Mouse (Mus musculus) retina, postnatal 1 day (tissue): ENCODE measurements around the gene Phldb1.
A peak's percentile ranks its signal among the peaks of the same experiment; 100 is the strongest.

Experiments used
- DNase-seq: peaks from one replicate; pipeline ENCODE4 v3.0.0-alpha.2; 2012

Phldb1 gene

DNA sequence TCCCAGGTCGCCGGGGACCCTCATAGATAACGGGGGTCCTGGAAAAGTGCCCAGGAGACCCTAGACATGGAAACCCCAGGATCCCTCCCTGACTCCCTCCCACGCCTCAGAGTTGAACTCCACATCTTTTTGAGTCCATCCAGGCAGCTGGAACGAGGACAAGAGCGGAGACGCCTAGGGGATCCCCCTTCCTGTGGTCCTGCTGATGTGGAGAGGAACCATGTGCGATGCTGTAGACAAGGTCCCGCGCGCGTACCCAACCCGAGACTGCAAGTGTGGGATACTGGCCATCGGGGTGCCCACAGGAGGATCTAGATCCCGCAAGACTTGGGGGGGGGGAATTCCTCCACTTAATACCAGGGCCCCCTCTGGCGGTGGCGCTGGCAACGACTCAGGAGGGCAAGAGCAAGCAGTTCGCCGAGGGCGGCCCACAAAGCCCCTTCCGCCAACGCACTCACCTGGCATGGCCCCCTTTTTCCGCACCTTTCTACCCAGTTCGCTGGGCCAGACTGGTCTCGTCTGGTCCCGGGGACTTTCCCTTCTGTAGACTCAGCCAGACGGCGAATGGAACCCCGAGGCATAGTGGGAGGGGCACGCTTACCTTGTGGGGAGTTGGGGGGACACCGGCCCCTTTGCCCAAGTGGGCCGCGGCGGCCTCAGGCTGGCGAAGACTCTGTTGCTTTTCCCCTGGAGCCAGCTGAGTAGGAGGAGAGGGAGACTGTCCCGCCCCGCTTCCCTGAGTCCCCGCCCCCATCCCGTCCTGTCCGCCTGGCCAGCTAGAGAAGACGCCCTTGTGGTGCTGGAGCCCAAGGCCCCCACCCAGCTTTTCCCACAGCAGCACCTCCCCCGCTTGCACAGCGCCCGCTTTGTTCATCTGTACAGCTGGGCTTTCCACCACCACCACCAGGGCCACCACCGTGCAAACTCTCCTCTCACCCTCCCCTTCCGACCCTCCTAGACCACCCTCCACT lies at the start of gene Phldb1:
Gene Phldb1, minus strand, starts transcription at position 675 of the 971 bp plus-strand sequence.
- DNase-seq: peak; percentile 86

DNA sequence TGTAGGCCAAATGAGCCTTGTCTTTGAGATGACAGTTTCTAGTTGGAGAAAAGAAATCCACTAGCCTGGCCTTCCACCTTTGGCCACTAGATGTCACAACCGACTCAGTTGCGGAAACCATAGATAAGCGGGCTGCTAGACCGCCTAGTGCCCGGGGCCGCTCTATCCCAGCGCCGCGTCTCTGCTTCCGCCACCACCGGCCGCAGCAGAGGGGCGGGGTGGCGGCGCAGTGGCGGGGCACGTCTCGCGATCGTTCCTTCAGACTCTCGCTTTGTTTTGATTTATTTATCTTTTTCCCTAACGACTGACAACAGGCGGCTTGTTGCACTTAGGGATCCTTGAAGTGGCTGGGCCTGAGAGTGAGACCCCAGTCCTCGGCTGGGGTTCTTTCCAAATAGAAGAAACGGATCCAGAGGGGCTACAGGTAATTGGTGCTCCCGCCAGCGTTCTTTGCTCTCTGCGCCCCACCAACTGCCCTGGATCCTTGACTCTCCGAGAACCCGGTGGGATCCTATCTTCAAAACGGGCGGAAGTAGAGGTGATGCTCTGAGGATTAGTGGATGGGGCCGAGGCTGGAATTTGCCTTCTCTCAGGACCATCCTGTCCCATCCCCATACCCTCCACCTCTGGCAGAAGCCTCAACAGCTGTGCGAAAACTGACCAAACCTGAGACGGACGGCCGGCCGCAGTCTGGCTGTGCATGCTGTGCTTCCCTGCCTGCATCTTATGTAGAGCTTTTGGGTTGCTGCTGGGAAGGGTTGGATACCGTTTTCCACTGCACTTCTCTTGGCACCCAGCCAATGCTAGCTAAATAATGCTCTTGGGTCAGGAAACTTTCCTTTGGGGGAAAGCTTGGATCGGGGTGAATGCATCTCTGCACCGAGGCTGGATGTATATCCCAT lies 38.0 kb upstream of the Phldb1 start:
- peak; percentile 98 for DNase-seq

DNA sequence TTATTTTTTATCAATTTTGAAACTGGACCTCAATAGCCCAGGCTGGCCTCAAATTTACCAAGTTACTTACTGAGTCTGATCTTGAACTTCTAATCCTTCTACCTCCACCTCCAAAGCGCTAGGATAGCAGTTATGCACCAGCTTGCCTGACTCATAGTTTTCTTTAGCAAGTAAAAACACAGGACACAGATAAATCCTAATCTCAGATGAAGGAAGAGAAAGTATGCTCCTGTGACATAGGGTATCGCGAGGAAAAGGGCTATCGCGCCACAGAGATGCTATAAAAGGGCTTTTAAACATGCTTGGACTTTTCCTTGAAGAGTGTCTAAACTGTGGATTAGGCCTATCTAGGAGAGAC lies 37.4 kb upstream of the Phldb1 start:
- no peak for DNase-seq

DNA sequence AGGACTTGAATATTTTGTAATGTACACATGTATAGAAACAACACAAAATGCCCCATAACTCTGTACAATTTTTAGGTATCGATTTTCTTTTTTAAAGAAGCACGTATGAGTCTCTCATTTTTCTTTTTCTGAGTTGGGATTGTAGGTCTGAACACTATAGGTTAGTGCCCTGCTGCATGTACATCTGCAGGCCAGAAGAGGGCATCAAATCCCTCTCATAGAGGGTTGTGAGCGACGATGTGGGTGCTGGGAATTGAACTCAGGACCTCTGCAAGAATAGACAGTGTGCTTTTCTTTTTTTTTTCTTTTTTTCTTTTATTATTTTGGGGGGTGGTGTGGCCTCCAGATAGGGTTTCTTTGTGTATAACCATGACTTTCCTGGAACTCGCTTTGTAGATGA lies 36.4 kb upstream of the Phldb1 start:
- DNase-seq: no peak

DNA sequence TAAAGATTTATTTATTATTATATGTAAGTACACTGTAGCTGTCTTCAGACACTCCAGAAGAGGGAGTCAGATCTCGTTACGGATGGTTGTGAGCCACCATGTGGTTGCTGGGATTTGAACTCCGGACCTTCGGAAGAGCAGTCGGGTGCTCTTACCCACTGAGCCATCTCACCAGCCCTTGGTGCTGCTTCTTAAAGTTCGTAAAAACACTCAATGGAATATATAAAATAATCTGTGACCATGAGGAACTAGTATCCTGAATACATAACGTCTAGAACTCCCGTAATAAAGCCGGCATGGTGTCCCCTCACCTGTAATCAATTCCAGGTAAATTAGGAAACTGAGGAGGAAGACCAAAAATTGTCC lies 33.0 kb upstream of the Phldb1 start:
- peak; percentile 2 for DNase-seq

DNA sequence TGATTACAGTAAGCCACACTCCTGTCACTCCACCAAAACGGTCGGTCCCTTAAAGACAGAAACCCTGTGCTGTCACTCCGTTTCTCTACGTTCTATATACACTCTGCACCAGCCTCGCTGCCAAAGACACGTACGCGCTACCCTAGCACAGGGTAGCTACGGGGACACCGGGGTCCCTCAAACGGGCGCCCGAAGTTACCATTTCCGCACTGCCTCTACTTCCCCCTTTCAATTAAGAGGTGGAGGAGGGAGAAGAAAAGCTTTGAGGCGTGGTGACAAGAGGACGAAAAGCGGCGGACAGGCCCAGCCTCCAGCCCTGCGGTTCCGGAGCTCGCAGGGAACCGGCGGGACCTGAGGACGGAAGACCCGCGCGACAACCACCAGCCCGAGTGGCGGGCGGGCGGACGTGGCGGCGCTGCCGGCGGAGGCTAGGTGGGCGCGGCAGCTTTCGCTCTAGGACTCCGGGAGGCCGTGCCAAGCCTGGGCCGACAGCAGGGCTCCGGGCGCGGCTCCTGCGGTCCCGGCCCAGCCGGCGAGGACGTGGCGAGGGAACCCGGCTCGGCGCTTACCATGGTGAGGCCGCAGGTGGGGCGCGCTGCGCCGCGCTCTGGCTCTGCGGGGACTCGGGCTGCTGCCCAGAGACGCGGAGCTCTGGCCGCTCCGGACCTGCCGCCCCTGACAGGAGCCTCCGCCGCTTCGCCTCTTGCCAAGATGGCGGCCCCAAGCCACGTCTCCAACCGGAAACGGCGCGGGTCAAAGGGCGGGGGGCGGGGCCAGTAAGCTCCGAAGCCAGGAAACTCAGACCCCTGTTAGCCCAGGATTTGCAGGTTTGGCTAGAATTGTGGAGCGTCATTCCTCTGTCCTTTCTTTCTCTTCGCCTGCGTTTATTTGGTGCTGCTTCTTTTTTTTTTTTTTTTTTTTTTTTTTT lies 32.4 kb upstream of the Phldb1 start, which contains the start of the genes Arcn1 and Ift46:
Gene Arcn1, minus strand, starts transcription at position 745 of the 928 bp plus-strand sequence.
Gene Ift46, plus strand, starts transcription at position 808 of the 928 bp plus-strand sequence.
- peak; percentile 95 for DNase-seq

DNA sequence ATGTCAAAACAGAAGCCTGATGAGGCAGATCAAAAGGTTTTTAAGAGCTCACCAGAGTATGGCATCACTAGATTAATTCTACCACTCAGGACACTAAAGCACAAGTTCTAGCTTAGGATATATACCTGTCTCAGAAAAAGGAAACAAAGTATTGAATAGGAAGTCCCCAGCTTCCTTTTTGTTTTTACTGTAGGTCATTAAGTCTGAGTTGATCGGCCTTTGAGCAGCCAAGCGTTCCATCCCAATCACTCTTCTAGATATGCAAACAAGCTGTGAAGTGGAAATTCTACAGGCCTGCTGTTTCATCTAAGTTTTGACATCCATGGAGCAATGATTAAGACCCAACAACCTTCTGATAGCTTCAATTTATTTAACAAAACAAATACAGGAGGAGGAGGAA lies 25.9 kb upstream of the Phldb1 start:
- no peak for DNase-seq

DNA sequence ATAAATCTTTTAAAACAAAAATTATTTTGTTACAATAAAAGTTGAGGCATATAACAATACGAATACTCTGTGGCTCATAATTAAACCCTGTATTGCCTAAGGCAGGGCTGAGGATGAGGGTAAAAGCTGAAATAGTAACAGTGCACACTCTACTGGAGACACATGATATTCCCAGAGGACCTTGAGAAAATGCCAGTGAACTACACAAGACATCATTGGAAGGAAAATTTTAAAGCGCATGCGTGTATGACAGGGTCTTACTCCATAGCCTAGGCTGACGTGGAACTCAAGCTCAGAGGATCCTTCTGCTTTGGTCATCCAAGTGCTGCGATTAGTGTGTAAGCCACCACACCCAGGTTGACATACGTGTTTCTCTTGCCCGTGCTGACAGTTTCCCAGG lies 13.5 kb upstream of the Phldb1 start:
- no peak for DNase-seq

DNA sequence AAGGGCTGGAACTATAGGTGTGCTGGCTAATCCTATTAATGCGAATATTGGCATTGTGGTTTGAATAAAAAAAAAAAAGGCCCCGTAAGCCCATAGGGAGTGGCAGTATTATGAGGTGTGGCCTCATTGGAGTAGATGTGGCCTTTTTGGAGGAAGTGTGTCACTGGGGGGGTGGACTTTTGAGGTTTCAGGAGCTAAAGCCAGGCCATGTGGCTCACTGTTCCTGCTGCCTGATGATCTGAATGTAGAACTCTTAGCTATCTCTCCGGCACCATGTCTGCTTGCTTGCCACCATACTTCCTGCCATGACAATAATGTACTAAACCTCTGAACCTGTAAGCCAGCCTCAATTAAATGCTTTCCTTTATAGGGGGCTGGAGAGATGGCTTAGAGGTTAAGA lies 12.3 kb upstream of the Phldb1 start:
- no peak for DNase-seq

DNA sequence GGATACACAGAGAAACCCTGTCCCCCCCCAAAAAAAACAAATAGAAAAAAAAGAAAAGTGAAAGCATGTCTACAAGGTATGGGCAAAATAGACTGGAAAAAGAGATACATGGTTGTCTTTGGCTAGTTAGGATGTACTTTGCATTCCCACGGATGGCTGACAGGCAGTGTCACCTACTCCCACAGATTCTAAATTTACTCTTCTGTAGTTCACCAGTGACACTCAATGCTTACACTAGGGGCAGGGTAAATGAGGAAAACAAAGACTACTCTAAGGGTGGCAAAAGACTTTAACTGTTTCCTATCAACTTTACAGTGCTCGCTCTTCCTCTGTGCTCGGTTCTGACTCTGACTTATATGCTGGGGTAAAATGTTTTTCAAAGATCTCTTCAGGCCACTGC lies 11.7 kb upstream of the Phldb1 start:
- no peak for DNase-seq

DNA sequence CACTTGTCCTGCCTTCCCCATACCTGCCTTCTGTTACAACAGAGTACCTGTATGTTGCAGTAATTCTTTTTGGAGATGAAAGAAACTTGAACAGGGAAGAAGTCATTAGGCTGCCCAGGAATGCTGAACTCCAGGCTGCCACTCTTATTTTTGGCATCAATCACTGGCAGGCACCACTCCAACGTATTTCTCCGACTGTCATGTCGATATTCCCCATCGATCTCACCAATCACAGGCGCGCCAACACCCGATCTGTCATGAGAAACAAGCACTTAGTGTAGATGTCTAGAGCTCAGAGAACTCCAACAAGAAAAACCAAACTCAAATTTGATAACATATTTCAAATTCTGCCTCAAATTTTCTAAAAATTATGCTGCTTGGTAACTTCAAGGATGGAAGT lies 10.4 kb upstream of the Phldb1 start:
- DNase-seq: no peak

DNA sequence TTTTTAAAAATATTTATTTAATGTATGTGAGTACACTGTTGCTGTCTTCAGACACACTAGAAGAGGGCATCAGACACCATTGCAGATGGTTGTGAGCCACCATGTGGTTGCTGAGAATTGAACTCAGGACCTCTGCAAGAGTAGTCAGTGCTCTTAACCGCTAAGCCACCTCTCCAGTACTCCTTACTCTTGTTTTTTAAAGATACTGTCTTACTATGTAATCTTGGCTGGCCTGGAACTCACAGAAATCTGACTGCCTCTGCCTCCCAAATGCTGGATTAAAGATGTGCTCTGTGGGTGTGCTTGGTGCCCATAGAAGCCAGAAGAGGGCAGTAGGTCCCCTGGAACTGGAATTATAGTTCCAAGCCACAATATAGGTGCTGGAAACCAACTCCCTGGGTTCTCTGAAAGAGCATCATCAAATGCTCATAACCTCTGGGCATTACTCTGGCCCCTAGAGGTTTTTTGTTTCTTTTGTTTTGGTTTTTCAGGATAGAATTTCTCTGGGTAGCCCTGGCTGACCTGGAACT lies 5.7 kb upstream of the Phldb1 start:
- peak; percentile 5 for DNase-seq

DNA sequence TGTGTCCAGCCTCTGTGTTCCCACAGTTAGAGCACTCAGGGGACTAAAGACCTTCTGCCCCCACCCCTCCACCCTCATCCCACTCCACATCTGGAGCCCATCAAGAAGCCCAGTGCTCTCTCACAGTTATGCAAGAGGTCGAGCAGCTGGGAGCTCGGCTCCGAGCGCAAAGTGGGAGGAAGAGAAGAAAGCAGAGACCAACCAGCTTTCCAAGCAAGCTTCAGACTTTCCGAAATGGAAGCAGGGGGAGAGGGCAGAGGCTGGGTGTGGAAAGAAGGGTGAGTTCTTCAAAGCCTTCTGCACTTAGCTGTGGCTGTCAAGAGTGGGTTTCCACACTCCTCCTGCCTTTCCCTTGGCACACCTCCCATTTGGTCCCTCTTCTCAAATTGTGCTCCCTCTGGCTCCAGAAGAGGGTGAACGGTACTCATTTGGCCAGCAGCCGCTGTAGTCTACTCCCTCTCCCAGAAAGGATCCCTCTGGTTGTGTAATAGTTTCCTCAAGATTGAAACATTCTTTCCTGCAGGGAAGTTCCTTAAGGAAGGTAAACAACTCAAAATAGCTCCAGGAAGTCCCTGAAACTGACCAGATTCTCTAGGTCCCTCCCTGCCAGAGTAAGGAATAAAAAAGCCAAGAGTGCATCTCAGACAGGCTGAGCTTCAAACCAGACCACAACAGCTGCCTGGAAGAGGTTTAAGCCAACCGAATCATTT lies 2.4 kb upstream of the Phldb1 start:
- no peak for DNase-seq

DNA sequence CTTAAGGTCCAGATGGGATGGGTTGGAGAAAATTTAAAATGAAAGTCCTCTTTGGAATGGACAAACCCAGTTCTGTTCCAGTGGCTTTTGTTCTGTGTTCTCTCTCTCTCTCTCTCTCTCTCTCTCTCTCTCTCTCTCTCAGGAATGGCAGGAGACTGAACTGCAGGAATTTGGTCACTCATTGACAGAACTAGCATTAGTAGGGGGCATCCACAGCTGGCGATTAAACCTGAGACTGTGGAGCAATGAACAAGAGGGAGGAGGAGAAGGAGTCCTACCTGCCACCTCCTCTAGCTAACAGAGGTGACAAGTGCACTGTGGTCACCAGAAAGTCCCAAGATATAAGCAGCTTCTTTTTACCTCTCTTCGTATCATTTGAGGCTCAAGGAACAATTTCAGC lies 1.3 kb upstream of the Phldb1 start:
- peak; percentile 5 for DNase-seq

DNA sequence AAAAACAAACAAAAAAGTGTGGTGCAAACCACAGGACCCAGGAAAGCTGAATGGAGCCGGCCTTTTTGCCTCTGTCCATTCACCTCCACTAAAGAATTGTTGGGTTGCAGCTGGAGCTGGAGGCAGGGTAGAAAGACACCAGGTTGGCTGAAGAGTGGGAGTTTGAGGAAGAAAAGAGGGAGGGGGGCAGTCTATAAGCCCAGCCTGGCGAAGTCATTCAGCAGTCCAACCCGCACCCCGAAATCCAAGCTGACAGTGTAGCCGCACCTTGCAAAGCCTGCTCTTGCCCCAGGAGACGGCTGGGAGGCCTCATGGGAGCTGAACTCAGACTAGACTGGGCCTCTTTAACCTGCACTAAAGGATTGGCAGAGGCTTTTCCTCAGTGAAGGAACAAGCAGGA lies 888 bp upstream of the Phldb1 start:
- DNase-seq: no peak

DNA sequence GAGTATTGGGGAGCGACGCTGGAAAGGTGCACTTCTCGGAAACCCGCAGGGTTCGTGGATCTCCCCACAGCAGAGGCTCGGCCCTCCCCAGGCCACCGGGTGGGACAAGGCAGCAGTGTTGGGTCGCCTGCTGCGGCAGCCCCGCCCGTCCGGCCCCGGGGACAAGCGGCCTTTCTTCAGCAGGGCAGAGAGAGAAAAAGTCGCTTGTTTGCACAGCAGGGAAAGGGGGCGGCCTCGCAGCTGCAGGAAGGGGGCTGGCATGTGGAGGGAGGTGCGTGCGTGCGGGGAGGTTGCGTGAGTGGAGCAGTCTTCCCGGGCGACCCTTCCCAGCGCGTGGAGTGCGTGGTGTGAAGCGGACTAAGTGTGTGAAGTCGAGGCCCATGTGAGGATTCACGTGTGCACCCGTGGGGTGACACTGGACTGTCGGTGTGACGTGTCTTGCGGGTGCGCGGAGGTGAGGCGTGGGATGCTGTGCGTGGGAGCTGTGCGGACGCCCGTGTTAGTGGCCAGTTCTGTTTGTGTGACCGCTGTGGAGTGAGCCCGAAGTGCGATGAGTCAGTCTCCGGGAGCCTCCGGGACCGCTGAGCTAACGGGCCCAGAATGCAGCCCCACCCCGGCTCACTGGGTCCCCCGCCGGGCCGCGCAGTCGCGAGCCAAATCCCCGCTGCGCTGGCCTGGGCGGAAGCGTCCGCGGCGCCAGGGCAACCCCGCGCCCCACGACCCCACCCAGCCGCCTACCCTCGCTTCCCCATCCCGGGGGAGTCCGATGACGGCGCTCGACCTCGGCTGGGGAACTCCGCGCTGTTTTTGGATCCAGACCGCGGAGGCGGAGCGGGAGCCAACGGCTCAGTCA lies 1.1 kb downstream of the Phldb1 start:
- peak; percentile 69 for DNase-seq

DNA sequence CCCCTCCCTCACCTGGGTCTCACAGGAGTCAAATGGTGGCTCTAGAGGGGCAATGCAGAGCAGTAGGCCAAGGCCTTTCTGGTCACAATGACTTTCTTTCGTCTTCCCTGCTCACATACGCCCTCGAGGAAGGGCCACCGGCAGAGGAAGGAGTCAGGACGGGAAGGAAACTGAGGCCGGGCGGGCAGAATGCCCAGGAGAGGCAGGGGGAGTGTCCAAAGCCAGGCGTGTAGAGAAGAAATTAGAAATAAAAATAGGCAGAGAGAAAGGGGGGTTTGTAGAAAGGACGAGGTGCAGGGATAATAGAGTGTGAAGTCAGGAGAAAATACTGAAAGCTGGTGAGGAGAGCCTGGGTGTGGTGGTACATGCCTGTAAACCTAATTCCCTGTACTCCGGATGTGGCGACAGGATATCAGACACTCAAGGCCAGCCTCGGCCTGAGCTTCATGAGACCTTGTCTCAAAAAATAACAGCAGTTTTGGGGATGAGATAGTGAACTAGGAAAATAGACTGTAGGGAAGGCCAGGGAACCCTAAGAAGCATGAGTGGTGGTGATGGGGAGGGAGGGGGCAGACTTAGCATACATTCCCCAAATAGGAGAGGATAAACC lies 2.0 kb downstream of the Phldb1 start:
- DNase-seq: no peak

DNA sequence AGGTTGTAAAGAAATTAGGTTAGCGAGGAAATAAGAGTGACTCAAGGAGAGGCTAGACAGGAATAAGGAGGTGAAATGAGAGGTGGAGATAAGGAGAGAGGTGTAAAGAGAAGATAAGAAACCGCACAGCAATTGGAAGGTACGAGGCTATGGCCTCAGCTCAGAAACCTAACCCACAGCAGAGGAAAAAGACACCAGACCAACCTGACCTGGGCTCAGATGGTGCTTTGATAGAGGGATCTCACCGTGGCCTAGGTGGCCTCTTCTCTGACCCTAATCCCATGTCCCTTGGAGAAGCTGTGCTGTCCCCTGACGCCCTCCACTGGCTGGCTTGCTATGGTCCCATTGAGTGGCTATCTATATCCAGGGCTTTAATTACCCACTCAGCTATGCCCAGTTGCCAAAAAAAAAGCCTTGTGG lies 2.9 kb downstream of the Phldb1 start:
- peak; percentile 11 for DNase-seq

DNA sequence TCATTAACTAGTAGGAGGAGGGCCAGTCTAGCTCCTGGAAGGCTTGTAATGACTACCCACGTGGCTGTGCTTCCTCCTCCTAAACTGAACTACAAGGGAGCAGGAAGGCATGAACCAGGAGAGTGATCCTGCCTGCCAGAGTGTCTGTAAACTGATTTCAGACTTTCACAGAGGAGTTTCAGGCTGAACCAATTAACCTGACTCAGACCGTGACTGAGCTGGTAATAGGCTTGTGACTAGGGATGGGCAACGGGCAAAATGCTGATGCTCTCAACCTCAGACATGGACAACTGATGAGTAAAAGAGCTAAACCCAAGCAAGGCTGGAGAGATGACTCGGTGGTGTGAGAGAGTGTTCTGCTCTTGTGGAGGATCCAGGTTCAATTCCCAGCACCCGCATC lies 7.6 kb downstream of the Phldb1 start:
- DNase-seq: peak; percentile 16
